Mouse (Mus musculus): ENCODE measurements at regions not wholly inside any gene's neighbourhood (a gene's known extent, or its start where the extent isn't known, plus 50 kb on each side); places are given as distances from the start of the nearest gene placed in this dataset.
"Not testable (repeated sequence)": the region's sequence is repeated elsewhere in the genome, so short reads cannot be mapped to it uniquely, and the experiment has no call there.

- 0 out of 4 replicates have a peak, but pooled peaks of 1 of the 2 experiments have one; percentile 22 for ATAC-seq (replicated peaks in 1 of 2; ENCODE audit: insufficient read depth in 1 of 2, low FRiP score in 2 of 2, low TSS enrichment in 1 of 2, low read depth in 1 of 2, poor library complexity in 2 of 2, severe bottlenecking in 2 of 2)
Measured at GRCm38 (mm10) chr14:36155757-36156156, 61.0 kb downstream of the 4930474N05Rik start.

- ATAC-seq (replicated peaks in 1 of 2; ENCODE audit: insufficient read depth in 1 of 2, low FRiP score in 2 of 2, low TSS enrichment in 1 of 2, low read depth in 1 of 2, poor library complexity in 2 of 2, severe bottlenecking in 2 of 2) = no peak
Measured at GRCm38 (mm10) chr14:36156175-36156574, 61.5 kb downstream of the 4930474N05Rik start.

DNA sequence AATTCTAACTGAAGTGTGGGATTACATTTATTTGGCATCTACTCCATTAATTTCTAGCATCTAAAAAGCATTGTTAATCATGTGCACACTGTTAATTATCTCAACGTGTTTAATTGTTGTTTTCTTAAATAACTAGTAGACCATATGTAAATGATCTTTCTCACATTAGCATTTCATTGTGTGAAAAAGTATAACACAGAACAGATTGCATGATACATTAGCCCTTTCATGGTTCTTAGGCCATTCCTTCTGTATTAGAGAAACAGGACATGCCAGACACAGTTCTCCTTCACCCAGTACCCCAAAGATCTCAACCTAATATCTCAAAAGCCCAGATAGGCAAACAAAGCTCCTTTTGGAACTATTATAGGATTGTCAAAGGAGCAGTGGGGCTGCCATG lies 89.0 kb downstream of the 4930474N05Rik start:
- ATAC-seq (replicated peaks in 1 of 2; ENCODE audit: insufficient read depth in 1 of 2, low FRiP score in 2 of 2, low TSS enrichment in 1 of 2, low read depth in 1 of 2, poor library complexity in 2 of 2, severe bottlenecking in 2 of 2) = no peak

GRCm38 (mm10) chr14:36196517-36196916 lies 101.8 kb downstream of the 4930474N05Rik start:
- no peak for ATAC-seq (replicated peaks in 1 of 2; ENCODE audit: insufficient read depth in 1 of 2, low FRiP score in 2 of 2, low TSS enrichment in 1 of 2, low read depth in 1 of 2, poor library complexity in 2 of 2, severe bottlenecking in 2 of 2)

DNA sequence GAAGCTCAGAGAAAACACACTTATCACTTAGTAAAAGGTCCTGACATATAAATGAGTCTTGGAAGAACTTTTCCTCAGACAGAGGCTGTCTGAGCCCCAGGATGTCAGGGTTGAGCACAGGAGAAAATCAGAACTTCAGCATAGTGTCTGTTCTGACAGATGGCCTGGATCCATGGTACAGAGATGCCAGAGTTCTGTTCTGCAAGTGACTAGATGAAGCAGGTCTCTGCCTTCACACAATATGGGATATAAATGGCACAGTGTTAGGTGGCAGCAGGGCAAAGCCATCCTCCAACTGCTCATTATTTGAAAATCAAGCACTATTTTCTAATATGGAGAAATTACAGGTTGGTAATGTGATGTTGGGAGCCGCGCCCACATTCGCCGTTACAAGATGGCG lies 103.7 kb downstream of the 4930474N05Rik start:
- ATAC-seq (replicated peaks in 1 of 2; ENCODE audit: insufficient read depth in 1 of 2, low FRiP score in 2 of 2, low TSS enrichment in 1 of 2, low read depth in 1 of 2, poor library complexity in 2 of 2, severe bottlenecking in 2 of 2) = no peak

DNA sequence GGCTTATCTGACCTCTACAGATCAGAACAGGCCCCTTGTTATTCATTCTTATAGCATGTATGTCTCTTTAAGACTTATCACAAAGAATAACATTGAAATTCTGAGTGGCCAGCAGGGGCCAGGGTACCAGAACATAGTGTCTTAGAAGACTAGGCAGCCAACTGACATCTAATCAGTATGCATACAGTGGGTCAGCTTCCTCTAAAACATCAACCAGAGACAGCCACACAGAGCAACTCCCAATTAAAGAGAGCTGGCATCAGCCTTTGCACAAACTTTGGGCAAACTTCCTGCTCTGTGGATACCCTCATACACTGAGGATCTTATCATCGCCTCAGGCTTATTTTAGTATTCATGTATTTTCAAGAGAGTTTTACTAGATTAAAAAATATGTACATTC lies 109.1 kb downstream of the 4930474N05Rik start:
- ATAC-seq (replicated peaks in 1 of 2; ENCODE audit: insufficient read depth in 1 of 2, low FRiP score in 2 of 2, low TSS enrichment in 1 of 2, low read depth in 1 of 2, poor library complexity in 2 of 2, severe bottlenecking in 2 of 2) = no peak

DNA sequence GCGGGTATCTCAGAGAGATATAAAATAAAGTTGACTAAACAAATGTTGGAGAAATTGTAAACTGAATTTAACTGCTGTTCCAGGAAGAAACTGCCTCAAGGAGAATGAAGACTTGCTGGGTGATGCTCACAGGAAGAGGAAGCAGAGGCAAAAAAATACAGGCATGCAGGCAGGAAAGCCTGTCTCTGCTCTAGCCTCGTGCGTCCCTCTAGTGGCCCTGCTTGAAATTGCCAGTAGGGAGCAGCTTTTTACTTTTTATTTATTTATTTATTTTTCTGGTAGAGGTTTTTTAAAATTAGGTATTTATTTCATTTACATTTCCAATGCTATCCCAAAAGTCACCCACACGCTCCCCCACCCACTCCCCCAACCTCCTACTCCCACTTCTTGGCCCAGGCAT lies 118.1 kb downstream of the 4930474N05Rik start:
- peak; percentile 81 to 82; a peak in 3 of 4 replicates for ATAC-seq (replicated peaks in 1 of 2; ENCODE audit: insufficient read depth in 1 of 2, low FRiP score in 2 of 2, low TSS enrichment in 1 of 2, low read depth in 1 of 2, poor library complexity in 2 of 2, severe bottlenecking in 2 of 2)

DNA sequence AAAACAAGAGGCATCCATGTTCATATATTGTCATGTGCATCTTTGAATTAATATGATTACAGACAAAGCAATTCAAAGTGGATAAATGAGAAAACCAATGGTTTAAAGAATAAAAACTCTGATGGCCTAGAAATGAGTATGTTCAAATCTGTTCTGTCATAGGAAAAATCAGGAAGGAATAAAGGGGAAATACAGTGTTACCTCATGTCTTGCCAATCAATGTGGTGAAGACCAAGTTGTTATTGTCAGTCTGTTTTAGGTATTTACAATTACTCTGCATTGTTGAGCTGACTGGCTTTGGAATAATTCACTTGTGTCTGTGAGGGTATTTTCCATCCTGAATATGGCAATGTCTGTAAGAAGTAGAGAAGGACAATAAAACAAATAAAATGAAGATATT lies 151.1 kb downstream of the 4930474N05Rik start:
- no peak for ATAC-seq (replicated peaks in 1 of 2; ENCODE audit: insufficient read depth in 1 of 2, low FRiP score in 2 of 2, low TSS enrichment in 1 of 2, low read depth in 1 of 2, poor library complexity in 2 of 2, severe bottlenecking in 2 of 2)

- no peak for ATAC-seq (replicated peaks in 1 of 2; ENCODE audit: insufficient read depth in 1 of 2, low FRiP score in 2 of 2, low TSS enrichment in 1 of 2, low read depth in 1 of 2, poor library complexity in 2 of 2, severe bottlenecking in 2 of 2)
Measured at GRCm38 (mm10) chr14:36262126-36262525, 167.4 kb downstream of the 4930474N05Rik start.

- ATAC-seq (replicated peaks in 1 of 2; ENCODE audit: insufficient read depth in 1 of 2, low FRiP score in 2 of 2, low TSS enrichment in 1 of 2, low read depth in 1 of 2, poor library complexity in 2 of 2, severe bottlenecking in 2 of 2) = peak; percentile 17 to 36; a peak in 1 of 4 replicates
Measured at GRCm38 (mm10) chr14:36283825-36284414, 189.2 kb downstream of the 4930474N05Rik start.

- ATAC-seq (replicated peaks in 1 of 2; ENCODE audit: insufficient read depth in 1 of 2, low FRiP score in 2 of 2, low TSS enrichment in 1 of 2, low read depth in 1 of 2, poor library complexity in 2 of 2, severe bottlenecking in 2 of 2) = no peak
Measured at GRCm38 (mm10) chr14:36288697-36289286, 194.1 kb downstream of the 4930474N05Rik start.

GRCm38 (mm10) chr14:36310324-36310723 lies 215.6 kb downstream of the 4930474N05Rik start:
- peak in 1 of 2 experiments; percentile 69; a peak in 1 of 4 replicates for ATAC-seq (replicated peaks in 1 of 2; ENCODE audit: insufficient read depth in 1 of 2, low FRiP score in 2 of 2, low TSS enrichment in 1 of 2, low read depth in 1 of 2, poor library complexity in 2 of 2, severe bottlenecking in 2 of 2)

GRCm38 (mm10) chr14:36314673-36315072 lies 220.0 kb downstream of the 4930474N05Rik start:
- not testable (repeated sequence) for ATAC-seq (replicated peaks in 1 of 2; ENCODE audit: insufficient read depth in 1 of 2, low FRiP score in 2 of 2, low TSS enrichment in 1 of 2, low read depth in 1 of 2, poor library complexity in 2 of 2, severe bottlenecking in 2 of 2)

GRCm38 (mm10) chr14:36316418-36317111 lies 221.8 kb downstream of the 4930474N05Rik start:
- ATAC-seq (replicated peaks in 1 of 2; ENCODE audit: insufficient read depth in 1 of 2, low FRiP score in 2 of 2, low TSS enrichment in 1 of 2, low read depth in 1 of 2, poor library complexity in 2 of 2, severe bottlenecking in 2 of 2) = peak; percentile 96 to 97

DNA sequence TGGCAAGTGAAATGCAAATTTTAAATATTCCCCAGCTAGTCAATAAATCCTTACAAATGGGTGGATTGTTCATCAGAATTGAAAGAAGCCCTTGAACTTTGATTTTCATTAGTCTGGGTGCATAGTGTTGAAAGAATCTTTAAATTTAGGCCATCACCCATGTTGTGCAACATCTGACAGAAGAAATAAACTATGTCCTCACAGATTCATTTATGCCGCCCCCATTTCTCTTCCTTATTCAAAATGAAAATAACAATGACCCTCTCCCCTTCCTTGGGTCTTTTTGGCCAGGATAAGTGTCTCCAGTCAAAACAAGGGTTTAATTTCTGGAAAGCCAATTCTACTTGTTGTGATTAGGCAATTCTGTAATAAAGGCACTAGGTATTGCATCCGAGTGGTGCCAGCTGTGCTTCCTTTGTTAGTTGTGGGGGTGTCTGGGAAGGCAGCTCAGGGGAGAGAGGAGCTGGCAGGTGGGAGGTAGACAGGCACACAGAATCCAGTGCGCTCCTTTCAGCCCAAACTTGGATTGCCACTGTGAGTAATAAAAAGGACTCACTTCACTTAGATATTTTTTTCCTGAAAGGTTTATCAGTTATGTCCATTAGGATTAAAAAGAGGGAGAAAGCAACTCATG lies 233.7 kb downstream of the 4930474N05Rik start:
- no peak; a peak in 1 of 4 replicates for ATAC-seq (replicated peaks in 1 of 2; ENCODE audit: insufficient read depth in 1 of 2, low FRiP score in 2 of 2, low TSS enrichment in 1 of 2, low read depth in 1 of 2, poor library complexity in 2 of 2, severe bottlenecking in 2 of 2)

DNA sequence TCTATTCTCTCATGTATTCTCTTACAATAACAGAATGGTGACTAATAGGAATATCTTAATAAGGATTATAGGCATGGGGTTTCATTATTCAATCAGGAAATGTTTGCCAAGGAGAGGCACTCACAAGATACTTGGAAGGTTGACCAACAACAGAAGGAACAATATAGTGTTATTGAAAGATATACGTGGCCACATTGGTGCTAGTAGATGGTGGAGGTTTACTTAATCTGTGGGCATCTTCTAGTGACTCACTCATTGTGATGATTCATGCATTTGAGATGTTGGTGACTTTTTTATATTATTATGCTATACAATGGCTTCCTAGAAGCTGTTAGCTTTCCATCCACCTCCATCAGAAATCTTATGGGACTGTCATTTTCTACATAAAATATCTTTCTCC lies 246.1 kb downstream of the 4930474N05Rik start:
- no peak for ATAC-seq (replicated peaks in 1 of 2; ENCODE audit: insufficient read depth in 1 of 2, low FRiP score in 2 of 2, low TSS enrichment in 1 of 2, low read depth in 1 of 2, poor library complexity in 2 of 2, severe bottlenecking in 2 of 2)

All from hematopoietic stem cell, adult 5-6 weeks (primary cell).